Mouse (Mus musculus) intestine, postnatal 0 days (tissue): ENCODE measurements at regions not wholly inside any gene's neighbourhood (a gene's known extent, or its start where the extent isn't known, plus 50 kb on each side); places are given as distances from the start of the nearest gene placed in this dataset.

ENCODE experiments used
- ATAC-seq: fragments of 200-750 bp; cut with Nextera tagmentation; 2 replicates; pipeline ENCODE4 v1.8.0; 2017; ENCODE audit warnings: mild to moderate bottlenecking, moderate TSS enrichment, moderate library complexity
- H3K27ac ChIP-seq: fragments of 300-500 bp; sonication (generic); 2 replicates; pipeline ENCODE4 v1.5.1; 2014; ENCODE audit warnings: mild to moderate bottlenecking, low read depth, low read length, moderate library complexity
- H3K27me3 ChIP-seq: fragments of 300-500 bp; sonication (generic); replicated peaks from 2 replicates; pipeline ENCODE4 v1.6.1; 2014; ENCODE audit warnings: low read length, mixed read lengths; ENCODE audit not compliant: control insufficient read depth, insufficient read depth
- H3K36me3 ChIP-seq: fragments of 300-500 bp; sonication (generic); 2 replicates; pipeline ENCODE4 v1.6.1; 2014; ENCODE audit warnings: mild to moderate bottlenecking, moderate library complexity; ENCODE audit not compliant: control insufficient read depth, insufficient read depth
- H3K4me1 ChIP-seq: fragments of 300-500 bp; sonication (generic); replicated peaks from 2 replicates; pipeline ENCODE4 v1.6.1; 2014; ENCODE audit warnings: antibody characterized with exemption, low read length, mixed read lengths; ENCODE audit not compliant: control insufficient read depth, insufficient read depth
- H3K4me2 ChIP-seq: fragments of 300-500 bp; sonication (generic); replicated peaks from 2 replicates; pipeline ENCODE4 v1.6.1; 2014; ENCODE audit warnings: low read depth, mild to moderate bottlenecking, moderate library complexity
- H3K4me3 ChIP-seq: fragments of 300-500 bp; sonication (generic); 2 replicates; pipeline ENCODE4 v1.5.1; 2014; ENCODE audit warnings: low read depth, low read length
- H3K9ac ChIP-seq: fragments of 300-500 bp; sonication (generic); 2 replicates; pipeline ENCODE4 v1.6.1; 2014; ENCODE audit warnings: mild to moderate bottlenecking, low read depth, low read length
- H3K9me3 ChIP-seq: fragments of 300-500 bp; sonication (generic); 2 replicates; pipeline ENCODE4 v1.6.1; 2016; ENCODE audit warnings: mixed run types; ENCODE audit not compliant: control insufficient read depth
- CTCF ChIP-seq: sonication (generic); IDR thresholded peaks from 2 replicates; pipeline ENCODE4 v1.5.1; 2016; ENCODE audit warnings: low read depth, mild to moderate bottlenecking, control low read depth, antibody characterized with exemption, moderate library complexity
- WGBS: fragments of 180-500 bp; shearing (Covaris S2); extraction: QIAGEN DNeasy Blood & Tissue Kit; methylation state at CpG from one replicate; pipeline ENCODE4 v1.1.7; 2014; 5-methylcytosine and 5-hydroxymethylcytosine counted together

DNA sequence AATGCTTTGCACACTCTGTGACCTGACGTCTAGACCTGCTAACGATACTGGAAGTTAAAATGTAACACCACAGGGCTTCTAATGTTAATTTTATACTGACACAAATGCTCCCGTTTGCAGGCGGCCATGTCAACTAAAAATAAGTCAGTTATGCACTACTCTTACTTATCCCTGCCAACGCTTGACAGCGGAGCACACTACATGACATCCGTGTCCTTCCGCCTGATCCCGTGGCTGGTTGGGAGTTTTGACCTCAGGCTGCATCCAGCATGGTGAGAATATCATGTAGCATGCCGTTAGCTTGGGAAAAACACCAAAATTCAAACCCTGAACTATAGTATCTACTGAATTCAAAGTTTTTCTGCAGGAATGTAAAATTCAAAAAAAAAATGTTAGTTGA lies 131.9 kb downstream of the Lrig3 start:
- Histone ChIP-seq H3K9me3 (no peaks in the 10 kb centered on the region), H3K27ac (no peak overlapping the region), H3K27me3 (no peaks in the 10 kb centered on the region), H3K4me1 (no peaks in the 10 kb centered on the region), H3K4me2 (no peak overlapping the region), H3K9ac (no peak overlapping the region), H3K36me3 (no peaks in the 10 kb centered on the region), H3K4me3 (no peak overlapping the region)
- 89% methylated on average over 10 of the region's 10 CpGs for WGBS
- no peak for TF ChIP-seq CTCF
- no peak for ATAC-seq

DNA sequence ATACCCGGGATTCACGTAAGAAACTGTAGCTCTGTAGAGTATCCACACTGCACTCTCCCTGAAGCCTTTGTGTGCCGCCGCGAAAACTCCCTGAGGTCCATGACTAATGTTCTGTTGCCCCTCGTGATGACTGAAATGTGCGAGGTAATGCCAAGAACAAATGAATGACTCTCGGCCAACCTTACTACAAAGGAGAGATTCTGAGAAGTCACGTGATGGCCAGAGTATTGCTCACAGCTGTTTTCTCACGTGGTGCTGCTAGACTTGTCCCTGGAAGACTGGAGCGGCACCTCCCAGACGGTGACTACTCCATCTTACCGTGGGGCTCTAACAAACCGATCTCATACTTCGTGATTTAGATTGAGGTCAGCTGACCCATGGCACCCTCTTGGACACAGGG lies 136.9 kb downstream of the Lrig3 start:
- TF ChIP-seq CTCF: no peak
- no peak overlapping the region for H3K9ac ChIP-seq
- 89% methylated on average over 15 of the region's 15 CpGs for WGBS

DNA sequence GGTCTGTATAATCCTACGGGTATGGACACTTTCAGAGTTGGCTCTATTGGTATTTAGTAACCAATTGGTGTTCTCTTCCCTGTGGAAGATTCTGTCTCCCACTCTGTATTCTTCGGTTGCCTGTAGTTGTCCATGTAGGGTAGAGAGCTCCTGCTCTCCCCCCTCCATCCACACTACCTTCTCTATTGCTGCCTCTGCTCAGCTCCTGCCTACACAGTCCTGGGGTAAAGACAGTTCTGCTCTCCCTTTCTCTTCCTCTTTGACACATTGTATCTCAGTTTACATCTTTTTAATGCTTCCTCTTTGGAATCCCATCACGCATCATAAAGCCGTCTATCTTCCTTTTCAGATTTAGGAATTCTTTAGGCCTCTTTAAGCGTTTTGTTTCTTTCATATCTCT lies 147.1 kb downstream of the Lrig3 start:
- Histone ChIP-seq H3K4me2 (no peak overlapping the region), H3K9me3 (no peaks in the 10 kb centered on the region), H3K36me3 (no peaks in the 10 kb centered on the region), H3K27ac (no peak overlapping the region), H3K4me1 (no peaks in the 10 kb centered on the region), H3K27me3 (no peaks in the 10 kb centered on the region), H3K4me3 (no peak overlapping the region), H3K9ac (no peak overlapping the region)
- 91% methylated on average over 5 of the region's 5 CpGs for WGBS
- TF ChIP-seq CTCF: no peak
- ATAC-seq: no peak

More for the DNA sequence above, 136.9 kb downstream of the Lrig3 start:
- no peak for ATAC-seq
- H3K9me3 ChIP-seq: no peaks in the 10 kb centered on the region
- H3K4me1 ChIP-seq: no peaks in the 10 kb centered on the region
- H3K4me2 ChIP-seq: no peak overlapping the region
- H3K4me3 ChIP-seq: no peak overlapping the region
- no peaks in the 10 kb centered on the region for H3K36me3 ChIP-seq
- H3K27me3 ChIP-seq: no peaks in the 10 kb centered on the region
- no peak overlapping the region for H3K27ac ChIP-seq

DNA sequence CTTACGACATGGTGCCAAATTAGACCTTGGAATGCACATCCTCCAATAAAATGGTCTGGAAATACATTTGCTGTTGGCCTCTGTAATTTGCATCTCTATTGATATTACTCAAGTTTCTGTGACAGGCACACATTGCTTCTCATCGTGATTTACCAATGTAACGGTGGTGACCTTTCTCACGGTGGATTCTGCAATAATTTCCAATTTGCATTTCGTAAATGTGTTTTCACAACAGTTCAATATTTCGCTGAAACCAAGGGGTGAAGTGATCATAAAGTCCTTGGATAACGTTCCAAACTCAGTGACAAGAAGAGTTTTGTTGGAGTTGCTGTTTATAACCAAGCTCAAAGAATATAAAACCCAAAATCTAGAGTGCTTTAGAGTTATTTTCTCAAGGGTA lies 149.4 kb downstream of the Lrig3 start:
- H3K36me3 ChIP-seq: no peaks in the 10 kb centered on the region
- no peak overlapping the region for H3K4me3 ChIP-seq
- no peak for TF ChIP-seq CTCF
- H3K27ac ChIP-seq: no peak overlapping the region
- H3K9me3 ChIP-seq: no peaks in the 10 kb centered on the region
- no peak for ATAC-seq
- no peaks in the 10 kb centered on the region for H3K27me3 ChIP-seq
- WGBS: 87% methylated on average over 7 of the region's 7 CpGs
- H3K4me1 ChIP-seq: no peaks in the 10 kb centered on the region
- no peak overlapping the region for H3K4me2 ChIP-seq
- no peak overlapping the region for H3K9ac ChIP-seq

DNA sequence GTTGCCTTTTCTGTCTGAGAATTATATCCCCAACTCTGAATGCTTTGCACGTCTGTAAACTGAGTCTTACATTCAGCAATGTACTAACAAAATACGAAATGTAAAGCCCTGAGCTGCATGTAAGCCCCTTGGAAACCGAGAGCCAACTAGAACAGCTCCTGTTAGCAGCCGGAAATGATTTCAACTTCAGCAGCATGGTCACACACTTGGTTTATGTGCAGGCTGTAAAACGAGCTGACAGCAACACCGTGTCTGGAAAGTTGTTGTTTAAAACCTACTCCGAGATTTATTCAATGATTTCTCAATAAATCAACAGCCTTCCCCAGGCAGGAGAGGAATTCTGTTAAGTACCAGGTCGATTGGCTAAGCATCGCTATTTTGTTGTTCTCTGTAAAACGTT lies 155.7 kb downstream of the Lrig3 start:
- TF ChIP-seq CTCF: no peak
- no peaks in the 10 kb centered on the region for H3K9me3 ChIP-seq
- H3K4me2 ChIP-seq: no peak overlapping the region
- no peaks in the 10 kb centered on the region for H3K4me1 ChIP-seq
- H3K36me3 ChIP-seq: no peaks in the 10 kb centered on the region
- H3K27me3 ChIP-seq: no peaks in the 10 kb centered on the region
- no peak overlapping the region for H3K4me3 ChIP-seq
- 64% methylated on average over 10 of the region's 10 CpGs for WGBS
- ATAC-seq: no peak
- H3K27ac ChIP-seq: no peak overlapping the region
- H3K9ac ChIP-seq: no peak overlapping the region

DNA sequence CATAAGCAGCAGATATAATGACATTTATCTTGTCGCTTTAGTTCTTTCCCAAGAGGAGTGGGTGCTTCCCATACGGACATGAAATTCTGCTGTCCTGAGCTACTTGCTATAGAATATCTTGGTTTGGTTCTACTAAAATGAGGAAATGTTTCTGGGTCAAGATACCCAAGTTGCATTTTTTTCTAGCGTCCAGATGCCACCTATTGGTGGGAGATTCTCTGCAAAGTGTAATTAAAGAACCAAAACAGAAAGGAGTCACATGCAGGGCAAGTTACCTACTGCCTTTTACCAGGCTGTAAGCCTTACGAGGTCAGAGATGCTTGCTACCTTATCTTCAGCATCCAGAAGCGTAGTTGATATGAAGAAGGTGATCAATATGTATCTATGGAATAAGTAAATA lies 156.5 kb downstream of the Lrig3 start:
- 79% methylated on average over 5 of the region's 5 CpGs for WGBS
- Histone ChIP-seq H3K4me1 (no peaks in the 10 kb centered on the region), H3K9ac (no peak overlapping the region), H3K4me2 (no peak overlapping the region), H3K9me3 (no peaks in the 10 kb centered on the region), H3K27ac (no peak overlapping the region), H3K4me3 (no peak overlapping the region), H3K36me3 (no peaks in the 10 kb centered on the region), H3K27me3 (no peaks in the 10 kb centered on the region)
- ATAC-seq: no peak
- peak; percentile 29; the same call in 1 of the 2 replicates for TF ChIP-seq CTCF

DNA sequence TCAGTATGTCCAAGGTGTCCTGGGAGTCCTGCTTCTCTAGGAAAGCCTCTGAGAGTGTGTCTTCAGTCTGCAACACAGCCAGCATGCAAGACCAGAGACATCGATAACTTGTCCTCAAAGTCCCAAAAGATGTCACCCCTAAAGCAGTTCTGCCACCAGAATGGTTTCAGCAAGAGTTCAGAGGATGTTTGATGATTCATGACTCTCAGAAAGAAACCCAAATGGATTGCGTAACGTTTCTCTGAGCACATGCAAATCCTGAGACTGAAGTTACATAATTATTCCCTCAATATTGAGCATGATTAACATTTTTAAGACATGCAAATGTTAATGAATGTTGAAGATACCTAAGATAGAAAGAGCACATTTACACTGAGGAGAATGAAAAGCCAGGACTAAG lies 167.2 kb downstream of the Lrig3 start:
- Histone ChIP-seq H3K9ac (no peak overlapping the region), H3K36me3 (no peaks in the 10 kb centered on the region), H3K4me1 (no peaks in the 10 kb centered on the region), H3K4me2 (no peak overlapping the region), H3K9me3 (no peaks in the 10 kb centered on the region), H3K27me3 (no peaks in the 10 kb centered on the region), H3K27ac (no peak overlapping the region), H3K4me3 (no peak overlapping the region)
- TF ChIP-seq CTCF: no peak
- WGBS: 81% methylated on average over 3 of the region's 3 CpGs
- ATAC-seq: no peak
